Mouse (Mus musculus) megakaryocyte-erythroid progenitor cell, adult 5-6 weeks (primary cell): ENCODE data around the gene Ptpro. TPM values are rescaled to one million over a fixed set of nuclear protein-coding genes. Genes with fewer than 3 reads are reported as not detected.

Experiments
- ATAC-seq: replicated peaks from 2 replicates; pipeline ENCODE4 v1.8.0; 2016; ENCODE audit warnings: mild to moderate bottlenecking, inconsistent platforms; ENCODE audit not compliant: severe bottlenecking, poor library complexity, low FRiP score, low TSS enrichment
- total RNA-seq, 2 experiments: library from RNA; stranded (forward) in 1 of 2; stranded (reverse) in 1 of 2; fragments of 200-1000, 215-1000 nt in 1 of 2; fragments of >200 nt in 1 of 2; fragmentation: Nextera tagmentation in 1 of 2; gene quantifications; 2 replicates each; pipeline ENCODE4 v1.2.3; 2014 to 2017

Ptpro gene
- total RNA-seq, 2 experiments from 2014 or later: not detected

GRCm38 (mm10) chr6:137370745-137371144, 118.6 kb downstream of the Ptpro start:
- ATAC-seq: no peak

GRCm38 (mm10) chr6:137371455-137371854, 119.3 kb downstream of the Ptpro start:
- no peak for ATAC-seq

GRCm38 (mm10) chr6:137373920-137374319, 121.8 kb downstream of the Ptpro start:
- no peak for ATAC-seq

GRCm38 (mm10) chr6:137382546-137382945, 130.4 kb downstream of the Ptpro start:
- no peak for ATAC-seq

- no peak for ATAC-seq
Measured at GRCm38 (mm10) chr6:137386344-137386743, 134.2 kb downstream of the Ptpro start.

GRCm38 (mm10) chr6:137386935-137387334, 134.8 kb downstream of the Ptpro start:
- peak; percentile 84; the same call in 1 of the 2 replicates for ATAC-seq

GRCm38 (mm10) chr6:137395075-137395474, 143.0 kb downstream of the Ptpro start:
- ATAC-seq: no peak

GRCm38 (mm10) chr6:137396106-137396793, 144.1 kb downstream of the Ptpro start:
- no peak for ATAC-seq

- ATAC-seq: 0 out of 2 replicates have a peak, but pooled peaks have one; percentile 39
Measured at GRCm38 (mm10) chr6:137397358-137397757, 145.2 kb downstream of the Ptpro start.

GRCm38 (mm10) chr6:137404196-137404595, 152.1 kb downstream of the Ptpro start:
- no peak for ATAC-seq

- no peak for ATAC-seq
Measured at GRCm38 (mm10) chr6:137405690-137406089, 153.6 kb downstream of the Ptpro start.

- ATAC-seq: no peak
Measured at GRCm38 (mm10) chr6:137410510-137410909, 158.4 kb downstream of the Ptpro start.

- no peak for ATAC-seq
Measured at GRCm38 (mm10) chr6:137411901-137412378, 159.8 kb downstream of the Ptpro start.

- ATAC-seq: no peak
Measured at GRCm38 (mm10) chr6:137413045-137413444, 160.9 kb downstream of the Ptpro start.

- ATAC-seq: peak; percentile 97
Measured at GRCm38 (mm10) chr6:137414531-137415405, 162.6 kb downstream of the Ptpro start.

GRCm38 (mm10) chr6:137422777-137423176, 170.7 kb downstream of the Ptpro start:
- no peak for ATAC-seq

- no peak for ATAC-seq
Measured at GRCm38 (mm10) chr6:137423830-137424229, 171.7 kb downstream of the Ptpro start.

- ATAC-seq: no peak
Measured at GRCm38 (mm10) chr6:137425500-137426432, 173.6 kb downstream of the Ptpro start.

GRCm38 (mm10) chr6:137433521-137434137, 181.5 kb downstream of the Ptpro start:
- no peak for ATAC-seq
